Mouse (Mus musculus) frontal cortex, postnatal 10 days (tissue): ENCODE measurements around the gene Synm.

Source experiments
- DNase-seq, 2 experiments: peaks; one replicate each; pipeline ENCODE4 v3.0.0; 2022; ENCODE audit warnings: low spot score in 2 of 2, mixed read lengths in 1 of 2

Gene Synm

GRCm38 (mm10) chr7:67759629-67759995 lies at the start of gene Synm:
Synm (minus strand) TSS chr7:67759742.
- peak; percentile 63 to 89 for DNase-seq

DNA sequence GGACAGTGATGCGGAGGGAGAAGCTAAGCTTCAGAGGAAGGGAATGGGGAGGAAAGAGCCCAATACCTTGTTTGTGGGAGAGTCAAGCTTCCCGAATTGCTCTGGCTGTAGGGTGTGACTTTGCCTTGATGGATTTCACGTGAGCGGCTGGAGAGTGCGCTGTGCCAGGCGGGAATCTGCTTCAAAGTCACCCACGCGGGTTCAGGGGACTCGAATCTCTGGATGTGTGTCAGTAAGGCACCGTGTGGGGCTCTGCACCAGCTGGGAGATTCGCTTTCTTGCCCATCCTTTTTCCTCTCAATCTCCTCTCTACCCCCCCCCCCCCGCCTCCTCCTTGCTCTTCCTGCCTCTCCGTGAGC lies 44.3 kb upstream of the Synm start:
- no peak for DNase-seq

DNA sequence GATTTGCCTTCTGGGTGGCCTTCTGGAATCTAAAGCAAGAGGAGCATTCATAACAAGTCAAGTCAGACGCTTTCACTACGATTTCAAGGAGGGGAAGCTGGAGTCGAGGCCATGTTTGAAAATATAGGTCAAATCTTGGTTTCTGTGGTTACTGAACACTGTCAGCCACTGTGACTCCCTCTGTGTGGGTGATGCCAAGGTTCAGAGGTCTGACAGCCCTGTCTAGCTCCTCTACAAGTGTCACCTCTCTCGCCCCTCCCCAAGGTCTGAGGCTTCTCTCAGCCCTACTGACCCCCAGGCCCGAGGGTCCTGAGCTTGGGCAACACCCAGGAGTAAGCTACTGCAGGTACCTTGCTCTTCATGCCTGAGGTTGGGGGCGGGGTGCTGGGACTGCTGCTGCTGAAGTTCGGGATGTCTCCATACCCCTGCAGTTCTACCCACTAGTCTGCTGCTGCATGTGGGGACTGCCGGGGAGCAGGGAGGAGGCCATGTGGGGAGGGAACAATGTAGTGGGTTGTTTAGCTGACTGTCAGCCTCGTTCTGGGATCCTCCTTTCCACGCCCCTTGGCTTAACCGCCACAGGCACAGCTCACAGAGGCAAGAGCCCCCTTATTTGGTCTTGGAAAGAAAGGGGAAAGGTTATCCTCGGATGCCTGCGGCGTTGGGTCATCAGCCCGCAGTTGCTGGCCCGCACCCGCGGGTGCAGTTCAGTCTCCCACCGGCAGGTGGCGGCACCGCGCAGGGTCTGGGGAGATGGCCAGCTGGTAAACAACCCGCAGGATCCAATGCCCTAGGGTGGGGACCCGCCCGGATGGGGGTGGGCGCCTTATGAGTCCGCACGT lies 43.7 kb upstream of the Synm start:
- DNase-seq, result peak; percentile 61 to 77

- no peak for DNase-seq
These were observed 41.5 kb upstream of the Synm start for GRCm38 (mm10) chr7:67801022-67801421.

GRCm38 (mm10) chr7:67800547-67800946 lies 41.0 kb upstream of the Synm start:
- DNase-seq, result no peak

DNA sequence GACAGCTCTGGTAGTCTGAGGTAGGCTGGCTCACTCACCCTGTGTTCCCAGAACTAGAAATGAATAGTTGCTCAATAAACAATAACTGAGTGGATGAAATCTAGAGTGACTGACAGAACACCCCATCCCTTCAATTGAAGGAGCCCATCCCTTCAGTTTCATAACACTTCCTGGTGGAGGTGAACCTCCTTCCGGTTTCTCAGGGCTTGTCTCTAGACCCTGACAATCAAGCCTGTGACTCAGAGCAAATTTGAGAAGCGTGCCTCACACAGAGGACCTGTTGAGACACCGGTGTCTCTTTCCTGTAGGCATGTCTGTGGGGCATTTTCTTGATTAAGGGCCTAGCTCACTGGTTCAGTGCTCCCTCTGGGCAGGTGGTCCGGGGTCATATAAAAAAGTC lies 38.9 kb upstream of the Synm start:
- DNase-seq, result no peak

DNA sequence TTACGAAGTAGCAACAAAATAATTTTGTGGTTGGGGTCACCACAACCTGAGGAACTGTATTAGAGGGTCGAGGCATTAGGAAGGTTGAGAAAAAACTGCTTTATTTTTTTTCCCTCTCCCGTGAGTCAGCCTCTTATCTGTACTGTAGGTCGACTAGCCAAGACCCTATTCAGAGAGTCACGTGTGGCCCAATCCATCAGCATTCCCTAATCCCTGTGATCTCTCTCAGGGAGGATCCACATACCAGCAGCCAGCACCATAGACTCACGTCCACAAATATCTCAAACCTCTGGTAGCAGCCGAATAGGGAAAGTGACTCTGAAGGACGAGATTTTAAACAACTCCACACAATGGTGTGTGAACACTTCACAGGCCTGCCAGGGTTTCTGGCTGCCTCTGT lies 37.5 kb upstream of the Synm start:
- DNase-seq, result no peak

DNA sequence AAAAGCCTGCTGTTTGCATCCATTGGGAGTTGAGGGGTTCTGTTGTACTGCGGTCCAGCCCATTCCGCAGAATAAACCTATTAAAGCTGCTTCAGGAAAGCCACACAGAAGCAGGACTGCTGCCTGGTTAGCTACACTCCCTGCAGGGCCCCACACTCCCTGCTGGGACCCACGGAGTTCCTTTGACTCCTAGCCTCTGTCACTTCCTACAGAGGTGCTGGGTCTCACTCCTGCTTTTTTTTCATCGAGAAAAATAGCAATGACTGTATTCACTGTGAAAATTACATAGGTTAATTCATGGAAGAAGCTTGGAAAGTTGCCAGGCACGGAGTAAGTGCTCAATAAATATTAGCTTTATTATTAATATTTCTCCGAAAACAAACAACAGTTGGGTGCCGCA lies 33.9 kb upstream of the Synm start:
- no peak for DNase-seq

- DNase-seq, result no peak
These were observed 31.7 kb upstream of the Synm start for GRCm38 (mm10) chr7:67791256-67791655.

DNA sequence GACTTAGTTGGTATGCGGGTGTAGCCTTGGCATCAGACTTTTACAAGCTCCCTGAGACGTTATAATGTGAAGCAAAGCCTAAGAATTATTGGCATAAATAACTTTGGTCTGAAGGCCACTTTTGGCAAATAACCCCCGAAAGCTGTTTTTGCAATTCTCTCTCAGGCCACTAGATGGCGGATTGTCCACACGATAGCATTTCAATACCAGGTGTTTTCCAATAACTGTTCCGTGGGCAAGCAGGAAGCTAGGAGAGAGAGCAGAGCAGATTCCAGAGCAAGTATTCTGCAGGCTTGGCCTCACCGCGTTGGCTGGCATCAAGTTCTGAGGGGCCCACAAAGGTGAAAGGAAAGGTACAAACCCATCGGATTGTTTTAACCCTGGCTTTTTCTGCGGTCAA lies 29.2 kb upstream of the Synm start:
- DNase-seq, result peak in 1 of 2 experiments; percentile 54

DNA sequence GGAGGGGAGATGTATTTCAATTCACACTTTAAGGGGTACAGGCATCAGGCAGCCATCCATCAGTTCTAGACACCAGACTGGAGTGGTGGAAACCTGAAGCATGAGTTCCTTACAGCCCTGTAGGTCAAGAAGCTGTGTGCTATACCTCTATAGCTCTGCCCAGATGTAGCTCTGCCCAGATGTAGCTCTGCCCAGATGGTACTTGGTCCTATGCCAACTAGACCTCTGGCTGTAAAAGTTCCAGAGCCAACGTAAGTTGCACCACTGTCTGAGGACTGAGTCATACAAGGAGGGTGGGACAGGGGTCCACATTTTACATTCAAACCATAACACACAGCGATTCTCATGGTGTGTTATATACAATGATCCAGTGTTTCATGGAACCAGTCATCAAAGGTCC lies 28.3 kb upstream of the Synm start:
- DNase-seq, result no peak

GRCm38 (mm10) chr7:67776636-67777305 lies 17.2 kb upstream of the Synm start:
- DNase-seq, result no peak

DNA sequence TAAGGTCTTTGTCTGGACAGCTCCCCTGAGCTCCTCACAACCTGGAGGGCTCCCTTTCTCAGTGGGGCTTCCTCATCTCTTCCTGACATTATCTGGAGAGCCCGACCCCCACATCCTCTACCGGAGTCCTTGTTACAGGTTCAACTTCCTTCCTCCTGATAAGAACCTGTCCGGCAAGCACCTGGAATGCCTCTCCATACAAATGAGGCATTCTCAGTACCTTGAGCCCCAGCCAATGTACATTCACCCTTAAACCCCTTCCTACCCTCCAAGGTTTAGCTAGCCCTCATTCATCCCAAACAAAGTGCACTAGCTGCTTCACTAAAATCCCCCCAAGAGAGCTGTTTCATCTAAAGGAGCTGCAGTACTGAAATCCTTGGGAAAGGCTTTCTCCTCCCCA lies 16.1 kb upstream of the Synm start:
- DNase-seq, result no peak

DNA sequence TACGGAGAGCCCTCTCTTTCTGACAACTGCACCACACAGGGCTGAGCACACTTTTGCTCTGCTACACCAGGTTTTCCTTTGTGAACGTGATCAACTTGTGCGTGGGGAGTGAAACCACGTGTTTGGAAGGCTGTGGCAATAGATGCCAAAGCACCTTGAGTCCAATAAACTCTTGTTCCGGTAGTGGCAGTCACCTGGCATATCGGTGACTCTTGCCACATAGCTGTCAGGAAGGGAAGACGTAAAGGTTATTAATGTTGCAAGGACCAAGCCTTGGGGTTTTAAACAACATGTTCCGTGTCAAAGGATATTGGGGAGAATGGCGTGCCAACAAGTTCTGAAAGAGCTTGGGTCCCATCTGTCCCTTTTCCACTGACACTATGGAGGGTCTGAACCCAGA lies 12.7 kb upstream of the Synm start:
- no peak for DNase-seq

GRCm38 (mm10) chr7:67769487-67769886 lies 9.9 kb upstream of the Synm start:
- DNase-seq, result no peak

DNA sequence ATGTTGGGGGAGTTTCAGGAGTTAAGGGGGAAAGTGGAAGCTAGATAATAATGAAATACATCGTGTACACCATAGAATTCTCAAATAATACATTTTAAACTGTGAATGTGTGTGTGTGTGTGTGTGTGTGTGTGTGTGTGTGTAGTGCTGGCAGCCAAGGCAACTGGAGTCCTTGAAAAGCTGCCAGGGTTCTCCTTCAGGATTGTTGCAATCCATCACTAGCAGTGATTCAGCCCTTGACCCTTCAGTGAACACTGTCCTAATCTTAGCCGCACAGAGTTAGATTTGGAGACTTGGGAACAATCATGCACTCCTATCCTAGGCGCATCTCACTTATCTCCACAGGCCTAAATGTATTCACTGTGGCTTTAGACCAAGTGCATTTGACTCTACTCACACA lies 8.6 kb upstream of the Synm start:
- DNase-seq, result no peak

- no peak for DNase-seq
These were observed 4.1 kb upstream of the Synm start for GRCm38 (mm10) chr7:67763625-67764024.

- DNase-seq, result peak; percentile 66 to 68
These were observed 499 bp downstream of the Synm start for GRCm38 (mm10) chr7:67758858-67759628.

- DNase-seq, result no peak
These were observed 1.1 kb downstream of the Synm start for GRCm38 (mm10) chr7:67758506-67758857.

- no peak for DNase-seq
These were observed 2.9 kb downstream of the Synm start for GRCm38 (mm10) chr7:67756636-67757035.

DNA sequence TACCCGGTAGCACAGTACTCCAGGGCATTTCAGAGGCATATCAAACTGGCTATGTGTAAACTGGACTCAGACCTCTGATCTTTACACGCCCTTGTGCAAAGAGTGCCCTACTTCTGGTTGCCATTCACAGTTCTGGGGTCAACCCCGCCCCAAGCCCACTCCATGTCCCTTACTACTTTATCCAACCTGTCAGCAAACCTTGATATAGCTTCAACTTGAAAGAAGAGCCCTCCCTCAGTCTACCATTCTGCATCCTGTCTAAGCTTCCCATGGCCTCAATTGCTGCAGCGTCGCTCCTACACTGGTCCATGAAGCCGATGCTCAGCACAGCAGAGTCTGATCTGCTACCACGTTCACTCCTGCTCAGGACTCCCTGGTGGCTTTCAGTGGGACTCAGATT lies 4.2 kb downstream of the Synm start:
- DNase-seq, result no peak

- no peak for DNase-seq
These were observed 4.9 kb downstream of the Synm start for GRCm38 (mm10) chr7:67754606-67755005.
